Mouse (Mus musculus) small intestine, adult 10 weeks (tissue): Measurements from ENCODE around the gene Gm39653. TPM values are rescaled to one million over a fixed set of nuclear protein-coding genes. Genes with fewer than 3 reads are reported as not detected.

Experiments
- polyA plus RNA-seq: library from polyadenylated mRNA; stranded (reverse); fragments of 350-450 nt; fragmentation: Illumina TruSeq; extraction: RNeasy Lipid Tissue Mini Kit (QIAGEN cat#74804); gene quantifications from one replicate; pipeline ENCODE4 v1.2.3, GENCODE M21; 2014; ENCODE audit warnings: low replicate concordance

Gene Gm39653
- polyA plus RNA-seq = not detected

DNA sequence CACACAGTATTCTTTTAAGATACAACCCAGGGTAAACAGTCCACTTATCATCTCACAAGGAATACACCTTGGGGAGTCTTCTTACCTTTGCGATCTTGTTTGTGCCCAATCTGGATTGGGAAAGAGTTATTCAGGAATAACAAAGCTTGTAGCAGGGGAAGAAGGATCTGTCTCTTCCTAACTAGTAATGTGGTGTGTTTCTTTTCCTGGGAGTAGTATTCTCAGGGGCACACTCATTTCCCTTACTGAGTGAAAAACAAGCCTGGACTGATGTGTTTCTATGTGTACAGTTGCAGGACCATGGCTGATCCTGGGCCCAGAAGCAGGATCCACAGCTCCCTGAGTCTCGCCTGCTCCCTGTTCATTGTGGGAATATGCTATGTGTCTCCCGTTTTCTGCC, at the start of gene Gm39653:
Gm39653 (plus strand) TSS at position 301 of the 400 bp plus-strand sequence.

Other genes with a start within 250 kb of the Gm39653 start
- 2.3 TPM for gene Adam23, start 170.1 kb upstream of the Gm39653 start, polyA plus RNA-seq
- not detected for gene Dytn, start 71.0 kb downstream of the Gm39653 start, polyA plus RNA-seq
- gene Mdh1b, start 114.3 kb downstream of the Gm39653 start, polyA plus RNA-seq = not detected
- gene Fastkd2, start 114.6 kb downstream of the Gm39653 start, polyA plus RNA-seq = 43.0 TPM
- not detected for gene 4933402D24Rik, start 153.3 kb downstream of the Gm39653 start, polyA plus RNA-seq